ENCODE assay signal across 14 mouse cellular contexts in the genomic region with DNA sequence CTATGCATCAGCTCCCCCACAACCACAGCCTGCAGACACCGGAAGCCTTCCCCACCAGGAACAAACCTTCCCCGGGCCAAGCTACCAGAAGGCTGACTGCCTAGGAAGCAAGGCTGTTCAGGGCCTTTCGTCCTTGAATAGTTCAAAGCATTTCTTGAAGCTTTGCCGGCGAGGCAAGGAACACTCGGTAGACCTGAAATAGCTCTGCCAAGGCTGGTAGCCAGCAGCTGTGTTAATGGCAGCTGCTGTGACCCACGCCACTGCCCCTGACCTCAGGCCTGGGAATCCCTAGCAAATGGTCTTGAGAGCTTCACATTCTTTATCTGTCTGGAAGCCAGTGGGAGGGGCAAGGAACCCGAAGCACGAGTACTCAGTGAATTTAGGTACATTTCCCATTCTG. TPM values are rescaled to one million over a fixed set of nuclear protein-coding genes. Genes with fewer than 3 reads are reported as not detected.
DNase-seq lines count a peak whose midpoint lies in the region; ATAC-seq and TF ChIP-seq lines count a peak whose summit lies in the region.
"Had no signal": no experiment of that assay in that cellular context is flagged by ENCODE, and none has a peak within 500 bp of the region (broad histone marks: within the 10 kb centered on the region; RNA-seq: fewer than 3 reads in every experiment).

No protein-coding gene starts in this region.

- no peaks in the 10 kb centered on the region for H3K27me3 ChIP-seq in heart, embryonic 16.5 days (ENCODE audit: control insufficient read depth, insufficient read depth, low read length)
- no peaks in the 10 kb centered on the region; the same call in 1 of the 2 replicates for H3K27me3 ChIP-seq in limb, embryonic 12.5 days
- no peaks in the 10 kb centered on the region for H3K27me3 ChIP-seq in liver, postnatal 0 days (ENCODE audit: insufficient read depth, low read length)
- H3K27me3 ChIP-seq: hindbrain, embryonic 15.5 days; midbrain, embryonic 15.5 days had no signal

- no peaks in the 10 kb centered on the region for H3K9me3 ChIP-seq in heart, embryonic 16.5 days (replicated peaks; ENCODE audit: control insufficient read depth, low read length)
- no peaks in the 10 kb centered on the region for H3K9me3 ChIP-seq in limb, embryonic 12.5 days
- no peaks in the 10 kb centered on the region for H3K9me3 ChIP-seq in liver, postnatal 0 days (ENCODE audit: low read length)
- H3K9me3 ChIP-seq: hindbrain, embryonic 15.5 days; midbrain, embryonic 15.5 days had no signal

- H3K9ac ChIP-seq in heart, embryonic 16.5 days (ENCODE audit: low read length): peak overlapping the region; percentile 24; the same call in 1 of the 2 replicates
- no peak overlapping the region for H3K9ac ChIP-seq in limb, embryonic 12.5 days (replicated peaks)
- no peak overlapping the region for H3K9ac ChIP-seq in liver, postnatal 0 days (replicated peaks)
- H3K9ac ChIP-seq: hindbrain, embryonic 15.5 days; liver, embryonic 14.5 days; midbrain, embryonic 15.5 days had no signal

- H3K4me2 ChIP-seq in heart, embryonic 16.5 days (ENCODE audit: low read depth, low read length): no peak overlapping the region
- no peak overlapping the region for H3K4me2 ChIP-seq in limb, embryonic 12.5 days
- no peak overlapping the region for H3K4me2 ChIP-seq in liver, postnatal 0 days (ENCODE audit: low read depth, low read length)
- H3K4me2 ChIP-seq: hindbrain, embryonic 15.5 days; midbrain, embryonic 15.5 days had no signal

- ATAC-seq in heart, embryonic 16.5 days (replicated peaks; ENCODE audit: extremely low read depth, insufficient read depth, low FRiP score): no peak
- ATAC-seq in limb, embryonic 12.5 days (ENCODE audit: insufficient number of reproducible peaks, insufficient read depth, low FRiP score, low TSS enrichment, low read depth): no peak
- ATAC-seq in liver, postnatal 0 days: no peak
- ATAC-seq: forebrain, embryonic 16.5 days; midbrain, embryonic 15.5 days had no signal

- H3K27ac ChIP-seq in heart, embryonic 16.5 days (ENCODE audit: low read length): peak overlapping the region; percentile 33; the same call in 1 of the 2 replicates
- H3K27ac ChIP-seq in limb, embryonic 12.5 days: peak overlapping the region; percentile 37; the same call in 1 of the 2 replicates
- H3K27ac ChIP-seq in liver, postnatal 0 days (ENCODE audit: low read depth): no peak overlapping the region
- H3K27ac ChIP-seq: hindbrain, embryonic 15.5 days; liver, embryonic 14.5 days; midbrain, embryonic 15.5 days had no signal

- H3K4me3 ChIP-seq in heart, embryonic 16.5 days (ENCODE audit: low read length): no peak overlapping the region
- H3K4me3 ChIP-seq in limb, embryonic 12.5 days (replicated peaks): no peak overlapping the region
- H3K4me3 ChIP-seq in liver, postnatal 0 days (ENCODE audit: low read depth, low read length): no peak overlapping the region
- H3K4me3 ChIP-seq: hindbrain, embryonic 15.5 days; midbrain, embryonic 15.5 days had no signal

- DNase-seq in heart, adult 9 months (ENCODE audit: low spot score in 2 of 2): no peak
- peak; percentile 84 for DNase-seq in ES-CJ7 (ENCODE audit: low read depth, low spot score)
- DNase-seq in embryo, embryonic 10.5 days (ENCODE audit: low spot score): peak; percentile 44
- no peak for DNase-seq in c-Kit-positive CD71-positive TER-119-positive erythroid progenitor cells, embryonic 14.5 days (ENCODE audit: low spot score)
- DNase-seq in cerebellum, adult 9-11 months: no peak
- DNase-seq in liver, postnatal 0 days: no peak
- DNase-seq: cerebellum, postnatal 25 days; thymus, adult 18-20 months had no signal

- TF ChIP-seq EP300 in liver, postnatal 0 days (IDR thresholded peaks at IDR 0.05; ENCODE audit: low read depth): no peak

- H3K36me3 ChIP-seq in heart, embryonic 16.5 days (ENCODE audit: control insufficient read depth, insufficient read depth): no peaks in the 10 kb centered on the region
- no peaks in the 10 kb centered on the region for H3K36me3 ChIP-seq in limb, embryonic 12.5 days
- no peaks in the 10 kb centered on the region for H3K36me3 ChIP-seq in liver, postnatal 0 days (replicated peaks; ENCODE audit: insufficient read depth, low read length)
- H3K36me3 ChIP-seq: hindbrain, embryonic 15.5 days; midbrain, embryonic 15.5 days had no signal

- 24% methylated on average over 9 of the region's 9 CpGs for WGBS in heart, embryonic 16.5 days
- 30% methylated on average over 9 of the region's 9 CpGs for WGBS in limb, embryonic 12.5 days
- WGBS in liver, postnatal 0 days (ENCODE audit: insufficient replicate concordance): 66% methylated on average over 9 of the region's 9 CpGs

- TF ChIP-seq CTCF in liver, postnatal 0 days (IDR thresholded peaks at IDR 0.05; ENCODE audit: low read depth): no peak

- peaks cover 16% of the 10 kb centered on the region for H3K4me1 ChIP-seq in heart, embryonic 16.5 days (ENCODE audit: control insufficient read depth, insufficient read depth, low read length)
- peaks cover 18% of the 10 kb centered on the region for H3K4me1 ChIP-seq in limb, embryonic 12.5 days (replicated peaks)
- H3K4me1 ChIP-seq in liver, postnatal 0 days (ENCODE audit: insufficient read depth): no peaks in the 10 kb centered on the region

RNA-seq across cellular contexts. Expression of gene Enah, which starts 35.3 kb away (rescaled TPM):
- 13.2 and 17.3 TPM in 2 replicates for polyA plus RNA-seq in heart, embryonic 16.5 days (2015; fragmentation: Nextera tagmentation; extraction: Ambion mirVana)
- polyA plus RNA-seq in limb, embryonic 12.5 days (2016; fragmentation: Nextera tagmentation; extraction: Ambion mirVana): 30.6 and 31.6 TPM in 2 replicates
- polyA plus RNA-seq in liver, postnatal 0 days (2015; fragmentation: Nextera tagmentation; extraction: Ambion mirVana): 0.36 and 0.41 TPM in 2 replicates

Comparison
In these comparisons a context has a peak if more than half of its experiments do, and no peak if none do; other contexts are left out.
1. DNase-seq: peak in ES-CJ7 (single experiment) and embryo, embryonic 10.5 days (single experiment); none in heart, adult 9 months (0 of 2), c-Kit-positive CD71-positive TER-119-positive erythroid progenitor cells, embryonic 14.5 days (single experiment), cerebellum, adult 9-11 months (single experiment) and liver, postnatal 0 days (single experiment).
2. RNA of gene Enah, which starts 35.3 kb away (polyA plus RNA-seq): 30.6 to 31.6 TPM in limb, embryonic 12.5 days and 13.2 to 17.3 TPM in heart, embryonic 16.5 days; 0.36 to 0.41 TPM in liver, postnatal 0 days; every median in the first group is over 10 times any median in the second.